Mouse (Mus musculus): ENCODE measurements around the gene Ergic1.

Gene Ergic1

GRCm38 (mm10) chr17:26576833-26577232 is 15.5 kb downstream of the Ergic1 start:
- DNase-seq = no peak

- DNase-seq = no peak
Measured at GRCm38 (mm10) chr17:26577309-26577708, 16.0 kb downstream of the Ergic1 start.

GRCm38 (mm10) chr17:26578162-26578561 is 16.9 kb downstream of the Ergic1 start:
- no peak for DNase-seq

- DNase-seq = no peak
Measured at GRCm38 (mm10) chr17:26578771-26579170, 17.5 kb downstream of the Ergic1 start.

GRCm38 (mm10) chr17:26579396-26579795 is 18.1 kb downstream of the Ergic1 start:
- DNase-seq = no peak

GRCm38 (mm10) chr17:26580873-26581401 is 19.6 kb downstream of the Ergic1 start:
- no peak for DNase-seq

GRCm38 (mm10) chr17:26582297-26582696 is 21.0 kb downstream of the Ergic1 start:
- no peak for DNase-seq

GRCm38 (mm10) chr17:26583056-26583455 is 21.8 kb downstream of the Ergic1 start:
- DNase-seq = no peak

- no peak for DNase-seq
Measured at GRCm38 (mm10) chr17:26583606-26584005, 22.3 kb downstream of the Ergic1 start.

GRCm38 (mm10) chr17:26584063-26584462 is 22.8 kb downstream of the Ergic1 start:
- no peak for DNase-seq

GRCm38 (mm10) chr17:26584558-26585136 is 23.4 kb downstream of the Ergic1 start:
- no peak for DNase-seq

GRCm38 (mm10) chr17:26587961-26588487 is 26.7 kb downstream of the Ergic1 start:
- DNase-seq = no peak

- DNase-seq = no peak
Measured at GRCm38 (mm10) chr17:26592510-26592909, 31.2 kb downstream of the Ergic1 start.

GRCm38 (mm10) chr17:26593199-26593598 is 31.9 kb downstream of the Ergic1 start:
- no peak for DNase-seq

- peak in 1 of 2 experiments; percentile 35 for DNase-seq
Measured at GRCm38 (mm10) chr17:26594171-26594570, 32.9 kb downstream of the Ergic1 start.

GRCm38 (mm10) chr17:26594958-26595357 is 33.7 kb downstream of the Ergic1 start:
- DNase-seq = no peak

GRCm38 (mm10) chr17:26595448-26596167 is 34.3 kb downstream of the Ergic1 start:
- DNase-seq = no peak

- DNase-seq = peak in 1 of 2 experiments; percentile 21
Measured at GRCm38 (mm10) chr17:26596168-26596658, 34.9 kb downstream of the Ergic1 start.

GRCm38 (mm10) chr17:26596856-26597481 is 35.7 kb downstream of the Ergic1 start:
- DNase-seq = no peak

GRCm38 (mm10) chr17:26598845-26599244 is 37.6 kb downstream of the Ergic1 start:
- DNase-seq = no peak

GRCm38 (mm10) chr17:26600913-26601447 is 39.7 kb downstream of the Ergic1 start:
- no peak for DNase-seq

- no peak for DNase-seq
Measured at GRCm38 (mm10) chr17:26601514-26601913, 40.2 kb downstream of the Ergic1 start.

- no peak for DNase-seq
Measured at GRCm38 (mm10) chr17:26601926-26602325, 40.6 kb downstream of the Ergic1 start.

Data from thymus, postnatal 36 days (tissue).